Mouse (Mus musculus): ENCODE measurements around the gene Odf3l1. TPM values are rescaled to one million over a fixed set of nuclear protein-coding genes. Genes with fewer than 3 reads are reported as not detected.

Gene Odf3l1
- total RNA-seq (2012; rRNA removed) (not detected in 2 replicates), total RNA-seq (2014; rRNA removed) (not detected in 2 replicates), polyA plus RNA-seq (2012; ENCODE audit: insufficient read length, low read depth) (not detected in 2 replicates)

GRCm38 (mm10) chr9:56864216-56864729 lies at the start of gene Odf3l1:
Odf3l1 (minus strand) TSS chr9:56864679.
- no peaks in the 10 kb centered on the region for H3K79me2 ChIP-seq (replicated peaks; ENCODE audit: control insufficient read depth, extremely low read depth, insufficient read depth, poor library complexity, severe bottlenecking)
- H3K9me3 ChIP-seq (replicated peaks; ENCODE audit: low read length): no peaks in the 10 kb centered on the region
- in situ Hi-C loops (cut with MboI; ENCODE audit: low pct_ligation_motif_present, low pct_unique_long_range_greater_than_20kb, low sequenced_read_pairs): no loop called here
- peaks cover 91% of the 10 kb centered on the region for H3K27me3 ChIP-seq (replicated peaks)
- no peaks in the 10 kb centered on the region for H3K36me3 ChIP-seq (replicated peaks in 1 of 2; ENCODE audit: control insufficient read depth in 1 of 2, insufficient read depth in 1 of 2, low read length in 1 of 2)
- no peak within 1 kb of the TSS for H3K9ac ChIP-seq (ENCODE audit: insufficient read depth, low read depth)
- H3K4me1 ChIP-seq (ENCODE audit: control insufficient read depth in 1 of 2, insufficient read depth in 2 of 2): no peaks in the 10 kb centered on the region
- no peak within 1 kb of the TSS for H3K4me2 ChIP-seq (ENCODE audit: insufficient read depth, low read depth, poor library complexity, severe bottlenecking)
- TF ChIP-seq CHD1 (IDR thresholded peaks at IDR 0.05; ENCODE audit: low read depth, low read length) (no peak), JUND (conservative IDR thresholded peaks at IDR 0.05; ENCODE audit: low read depth, low read length) (no peak), MYC (IDR thresholded peaks at IDR 0.05; ENCODE audit: low read depth, low read length) (no peak), ZC3H11A (IDR thresholded peaks at IDR 0.05; ENCODE audit: low read depth, low read length) (no peak), USF1 (IDR thresholded peaks at IDR 0.05; ENCODE audit: low read depth, low read length) (no peak), MXI1 (IDR thresholded peaks at IDR 0.05; ENCODE audit: low read depth, low read length) (no peak), MAFK (IDR thresholded peaks at IDR 0.05; ENCODE audit: insufficient replicate concordance, low read length) (no peak), MEF2A (IDR thresholded peaks at IDR 0.05; ENCODE audit: borderline replicate concordance, low read depth, low read length) (no peak), CHD2 (IDR thresholded peaks at IDR 0.05; ENCODE audit: low read length) (no peak), ETS1 (conservative IDR thresholded peaks at IDR 0.05; ENCODE audit: low read depth, low read length) (no peak), ZNF384 (IDR thresholded peaks at IDR 0.05; ENCODE audit: low read depth, low read length) (no peak)
- no peak within 1 kb of the TSS for H3K27ac ChIP-seq (ENCODE audit: insufficient read depth, low read depth)
- H3K4me3 ChIP-seq (replicated peaks in 1 of 3; ENCODE audit: low read depth in 2 of 3, low read length in 2 of 3, poor library complexity in 1 of 3): no peak within 1 kb of the TSS
- dilution Hi-C loops (cut with MboI; ENCODE audit: extremely low pct_ligation_motif_present, extremely low pct_unique_long_range_greater_than_20kb, low sequenced_read_pairs): no loop called here
- DNase-seq (ENCODE audit: extremely low read depth): no peak

- no peak overlapping the region for H3K4me3 ChIP-seq (replicated peaks in 1 of 3; ENCODE audit: low read depth in 2 of 3, low read length in 2 of 3, poor library complexity in 1 of 3)
- no peak overlapping the region for H3K9ac ChIP-seq (ENCODE audit: insufficient read depth, low read depth)
- no peaks in the 10 kb centered on the region for H3K27me3 ChIP-seq (replicated peaks)
- no peaks in the 10 kb centered on the region for H3K9me3 ChIP-seq (replicated peaks; ENCODE audit: low read length)
- DNase-seq (ENCODE audit: extremely low read depth): no peak
- H3K4me2 ChIP-seq (ENCODE audit: insufficient read depth, low read depth, poor library complexity, severe bottlenecking): no peak overlapping the region
- H3K27ac ChIP-seq (ENCODE audit: insufficient read depth, low read depth): no peak overlapping the region
- TF ChIP-seq POLR2A (IDR thresholded peaks at IDR 0.05; ENCODE audit: low read depth, low read length): no peak
- TF ChIP-seq CHD1 (IDR thresholded peaks at IDR 0.05; ENCODE audit: low read depth, low read length): no peak
- TF ChIP-seq RAD21 (IDR thresholded peaks at IDR 0.05; ENCODE audit: low read depth, low read length): no peak
- TF ChIP-seq BHLHE40 (IDR thresholded peaks at IDR 0.05; ENCODE audit: low read depth, low read length): no peak
- no peak for TF ChIP-seq NRF1 (IDR thresholded peaks at IDR 0.05; ENCODE audit: low read depth, low read length)
- TF ChIP-seq NELFE (IDR thresholded peaks at IDR 0.05; ENCODE audit: low read depth, low read length): no peak
- no peak for TF ChIP-seq KAT2A (IDR thresholded peaks at IDR 0.05; ENCODE audit: insufficient replicate concordance, low read length)
- TF ChIP-seq ETS1 (conservative IDR thresholded peaks at IDR 0.05; ENCODE audit: low read depth, low read length): no peak
- no peak for TF ChIP-seq CHD2 (IDR thresholded peaks at IDR 0.05; ENCODE audit: low read length)
- no peak for TF ChIP-seq TCF12 (IDR thresholded peaks at IDR 0.05; ENCODE audit: low read depth, low read length)
- dilution Hi-C loops (cut with MboI; ENCODE audit: extremely low pct_ligation_motif_present, extremely low pct_unique_long_range_greater_than_20kb, low sequenced_read_pairs) (no loop called here), in situ Hi-C loops (cut with MboI; ENCODE audit: low pct_ligation_motif_present, low pct_unique_long_range_greater_than_20kb, low sequenced_read_pairs) (no loop called here)
- H3K79me2 ChIP-seq (replicated peaks; ENCODE audit: control insufficient read depth, extremely low read depth, insufficient read depth, poor library complexity, severe bottlenecking): no peaks in the 10 kb centered on the region
- H3K4me1 ChIP-seq (ENCODE audit: control insufficient read depth in 1 of 2, insufficient read depth in 2 of 2): peaks cover 0 to 16% of the 10 kb centered on the region in 2 experiments; a peak in 2 of 4 replicates
- H3K36me3 ChIP-seq (replicated peaks in 1 of 2; ENCODE audit: control insufficient read depth in 1 of 2, insufficient read depth in 1 of 2, low read length in 1 of 2): peaks cover 10 to 28% of the 10 kb centered on the region in 2 experiments
Measured at GRCm38 (mm10) chr9:56913991-56914390, 49.5 kb upstream of the Odf3l1 start.

All from CH12.LX (cell line).